Mouse (Mus musculus) liver, adult 2 months (tissue): ENCODE results near the gene Itm2a. TPM values are rescaled to one million over a fixed set of nuclear protein-coding genes. Genes with fewer than 3 reads are reported as not detected.

ENCODE experiments used
- DNase-seq: peaks from one replicate; pipeline ENCODE4 v3.0.0-alpha.2; 2011; ENCODE audit warnings: low read depth, low spot score; ENCODE audit errors: extremely low read depth
- H3K27ac ChIP-seq: fragments of 200-500 bp; replicated peaks from 2 replicates; pipeline ENCODE4 v1.5.1; 2012; ENCODE audit warnings: low read depth, mild to moderate bottlenecking, control low read depth, inconsistent platforms, low read length; ENCODE audit not compliant: insufficient read depth
- H3K27me3 ChIP-seq: fragments of 200-500 bp; 2 replicates; pipeline ENCODE4 v1.6.1; 2012; ENCODE audit warnings: mild to moderate bottlenecking, moderate library complexity, low read length, inconsistent platforms; ENCODE audit not compliant: control insufficient read depth, insufficient read depth
- H3K36me3 ChIP-seq: fragments of 200-500 bp; 2 replicates; pipeline ENCODE4 v1.6.1; 2012; ENCODE audit warnings: low read length, inconsistent platforms; ENCODE audit not compliant: control insufficient read depth, insufficient read depth
- H3K4me1 ChIP-seq: fragments of 200-500 bp; 2 replicates; pipeline ENCODE4 v1.6.1; 2011; ENCODE audit warnings: low read length; ENCODE audit not compliant: control insufficient read depth, insufficient read depth
- H3K4me3 ChIP-seq: fragments of 200-500 bp; 2 replicates; pipeline ENCODE4 v1.5.1; 2011; ENCODE audit warnings: low read depth, mild to moderate bottlenecking, control low read depth, low read length, moderate library complexity; ENCODE audit not compliant: insufficient read depth
- H3K79me2 ChIP-seq: fragments of 200-500 bp; 2 replicates; pipeline ENCODE4 v1.6.1; 2012; ENCODE audit warnings: inconsistent platforms, mild to moderate bottlenecking, low read length, moderate library complexity; ENCODE audit not compliant: control insufficient read depth, insufficient read depth
- H3K9ac ChIP-seq: fragments of 200-500 bp; 2 replicates; pipeline ENCODE4 v1.6.1; 2012; ENCODE audit warnings: low read depth, mild to moderate bottlenecking, control low read depth, inconsistent platforms, low read length
- CTCF ChIP-seq: fragments of 200-500 bp; IDR thresholded peaks from 2 replicates; pipeline ENCODE4 v1.5.1; 2011; ENCODE audit warnings: low read depth, low read length, control low read depth
- POLR2A ChIP-seq: fragments of 200-500 bp; IDR thresholded peaks from 2 replicates; pipeline ENCODE4 v1.6.1; 2011; ENCODE audit warnings: low read length, control low read depth; ENCODE audit not compliant: insufficient read depth; ENCODE audit errors: extremely low read depth
- WGBS: fragments of 180-500 bp; shearing (Covaris S2); methylation state at CpG from one replicate; pipeline ENCODE4 v1.1.7; 2018; 5-methylcytosine and 5-hydroxymethylcytosine counted together
- polyA plus RNA-seq: library from polyadenylated mRNA; depleted of rRNA; stranded (reverse); fragments of >200 nt; gene quantifications from 2 replicates; pipeline ENCODE4 v1.2.3, GENCODE M21; 2012; rRNA removed
- total RNA-seq: library from RNA; depleted of rRNA; stranded (reverse); fragments of >200 nt; gene quantifications from 2 replicates; pipeline ENCODE4 v1.2.3, GENCODE M21; 2014; rRNA removed

Itm2a gene
- 0.83 and 1.3 TPM in 2 replicates for total RNA-seq
- polyA plus RNA-seq, result 0.41 and 0.53 TPM in 2 replicates

DNA sequence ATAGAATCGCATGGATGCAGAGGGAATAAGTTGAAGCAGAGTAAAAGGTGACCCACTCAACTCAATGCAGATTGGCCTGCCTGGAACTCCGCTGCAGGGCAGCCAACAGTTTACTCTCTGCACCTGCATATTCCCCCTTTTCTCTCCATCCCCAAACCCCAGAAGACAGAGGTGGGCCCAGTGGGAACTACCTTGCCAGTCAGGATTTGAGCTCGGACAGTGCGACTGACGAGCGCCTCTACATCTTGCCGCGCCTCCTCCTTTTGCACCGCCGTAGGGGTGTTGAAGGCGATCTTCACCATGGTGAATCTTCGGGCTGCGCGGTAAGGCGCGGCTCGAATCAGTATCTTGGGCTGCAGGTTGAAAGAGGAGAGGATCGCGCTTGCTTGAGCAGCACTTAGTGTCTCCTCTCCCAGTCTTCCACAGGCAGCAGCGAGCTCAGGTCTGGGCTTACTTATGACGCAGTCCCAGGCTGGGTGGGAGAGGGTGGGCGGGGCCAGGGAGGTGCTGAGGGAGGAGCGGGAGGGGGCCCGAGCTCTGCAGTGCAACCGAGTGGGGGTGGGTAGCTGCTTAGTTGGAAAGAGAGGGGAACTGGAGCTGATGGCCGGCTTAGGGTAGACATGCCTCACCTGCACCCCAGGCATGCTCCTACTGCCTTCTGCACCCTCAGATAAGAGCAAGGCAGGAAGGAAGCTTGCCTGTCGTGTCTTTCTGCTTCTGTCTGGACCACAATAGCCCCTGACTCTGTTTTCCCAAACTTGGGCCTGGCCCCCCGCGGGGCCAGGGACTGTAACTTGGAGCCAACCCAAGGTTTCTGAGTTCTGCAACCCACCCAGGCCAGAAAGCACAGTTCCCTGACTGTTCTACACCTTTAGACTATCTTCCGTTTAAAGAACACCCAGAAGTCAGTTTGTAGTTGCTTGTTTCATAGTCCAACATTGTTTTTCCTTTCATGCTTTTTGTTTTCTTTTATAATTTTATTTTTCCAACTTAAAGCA lies at the start of gene Itm2a:
Gene Itm2a, minus strand, starts transcription at position 462 of the 998 bp plus-strand sequence.
- no peak for DNase-seq
- H3K79me2 ChIP-seq, result no peaks in the 10 kb centered on the region
- WGBS, result 3% methylated on average over 25 of the region's 30 CpGs
- H3K4me1 ChIP-seq, result 0 out of 2 replicates have a peak, but pooled peaks cover 2% of the 10 kb centered on the region
- H3K9ac ChIP-seq, result peak within 1 kb of the TSS; percentile 43; the same call in 1 of the 2 replicates
- TF ChIP-seq CTCF (no peak), POLR2A (no peak)
- no peaks in the 10 kb centered on the region for H3K36me3 ChIP-seq
- H3K27me3 ChIP-seq, result no peaks in the 10 kb centered on the region
- no peak within 1 kb of the TSS for H3K27ac ChIP-seq
- H3K4me3 ChIP-seq, result peak within 1 kb of the TSS; percentile 54

DNA sequence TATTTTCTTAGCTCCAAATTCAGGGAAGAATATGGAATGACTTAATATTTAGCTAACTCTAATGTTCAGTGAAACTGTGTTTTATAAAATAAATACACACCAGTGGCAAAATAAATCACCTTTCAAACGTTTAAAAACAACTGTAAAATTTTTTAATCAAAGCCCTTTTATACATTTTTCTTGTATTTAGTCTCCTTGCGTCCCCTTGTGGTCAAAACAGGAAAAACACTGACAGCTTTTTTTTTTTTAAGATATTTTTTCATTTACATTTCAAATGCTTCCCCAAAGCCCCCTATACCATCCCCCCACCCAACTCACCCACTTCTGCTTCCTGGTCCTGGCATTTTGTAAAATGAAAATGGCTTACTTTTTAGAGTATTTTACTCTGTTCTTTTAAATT lies 32.7 kb upstream of the Itm2a start:
- TF ChIP-seq POLR2A (no peak), CTCF (peak; percentile 25; the same call in 1 of the 2 replicates)
- H3K27ac ChIP-seq, result no peak overlapping the region
- WGBS, result 0% methylated on average over 2 of the region's 2 CpGs
- no peaks in the 10 kb centered on the region for H3K27me3 ChIP-seq
- DNase-seq, result peak; percentile 4
- no peaks in the 10 kb centered on the region for H3K4me1 ChIP-seq
- H3K79me2 ChIP-seq, result no peaks in the 10 kb centered on the region
- H3K9ac ChIP-seq, result no peak overlapping the region
- no peak overlapping the region for H3K4me3 ChIP-seq
- H3K36me3 ChIP-seq, result no peaks in the 10 kb centered on the region

DNA sequence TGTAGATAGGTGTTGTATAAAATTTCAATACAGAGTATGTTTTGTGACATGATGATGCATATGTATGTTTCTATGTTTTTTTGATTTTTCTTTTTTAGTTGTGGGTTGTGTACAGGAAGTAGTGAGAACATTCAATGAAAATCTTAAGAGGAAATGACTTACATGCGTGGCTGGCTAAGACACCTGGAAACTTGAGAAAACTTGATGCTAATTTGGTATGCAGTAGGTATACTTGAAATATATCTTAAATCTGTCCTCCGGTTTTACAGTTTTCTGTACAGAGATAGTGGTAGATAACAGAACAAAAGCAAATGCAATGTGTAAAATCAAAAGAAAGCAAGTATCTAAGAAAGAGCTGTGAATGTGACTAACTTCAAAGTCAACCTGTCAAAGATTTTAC lies 18.1 kb upstream of the Itm2a start:
- no peak overlapping the region for H3K9ac ChIP-seq
- H3K79me2 ChIP-seq, result no peaks in the 10 kb centered on the region
- H3K27me3 ChIP-seq, result no peaks in the 10 kb centered on the region
- no peak for DNase-seq
- no peak overlapping the region for H3K27ac ChIP-seq
- H3K4me3 ChIP-seq, result no peak overlapping the region
- no peaks in the 10 kb centered on the region for H3K36me3 ChIP-seq
- no peaks in the 10 kb centered on the region for H3K4me1 ChIP-seq
- 93% methylated on average over 2 of the region's 2 CpGs for WGBS
- TF ChIP-seq POLR2A, result no peak
- TF ChIP-seq CTCF, result no peak

DNA sequence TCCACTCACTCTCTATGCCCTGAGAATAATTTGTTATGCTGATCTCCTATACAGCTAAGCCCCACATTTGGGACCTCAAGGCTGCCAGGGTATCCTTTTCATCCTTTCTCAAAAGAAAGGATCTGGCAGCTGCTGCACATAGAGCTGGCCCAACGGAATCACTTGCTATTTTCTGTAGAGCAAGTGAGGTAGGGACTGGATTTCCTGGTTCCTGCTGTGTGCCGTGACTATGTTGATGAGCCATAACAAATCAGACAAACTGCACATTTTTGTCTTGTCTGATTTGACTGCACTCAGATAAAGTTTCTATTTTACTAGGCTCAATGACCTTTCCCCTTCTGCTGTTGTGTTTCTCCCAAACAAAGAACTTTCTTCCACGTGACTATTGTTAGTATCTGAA lies 14.2 kb upstream of the Itm2a start:
- Histone ChIP-seq H3K36me3 (no peaks in the 10 kb centered on the region), H3K79me2 (no peaks in the 10 kb centered on the region), H3K27ac (no peak overlapping the region), H3K4me1 (no peaks in the 10 kb centered on the region), H3K27me3 (no peaks in the 10 kb centered on the region), H3K4me3 (no peak overlapping the region), H3K9ac (no peak overlapping the region)
- no peak for DNase-seq
- 71% methylated on average over 3 of the region's 3 CpGs for WGBS
- TF ChIP-seq POLR2A (no peak), CTCF (no peak)

DNA sequence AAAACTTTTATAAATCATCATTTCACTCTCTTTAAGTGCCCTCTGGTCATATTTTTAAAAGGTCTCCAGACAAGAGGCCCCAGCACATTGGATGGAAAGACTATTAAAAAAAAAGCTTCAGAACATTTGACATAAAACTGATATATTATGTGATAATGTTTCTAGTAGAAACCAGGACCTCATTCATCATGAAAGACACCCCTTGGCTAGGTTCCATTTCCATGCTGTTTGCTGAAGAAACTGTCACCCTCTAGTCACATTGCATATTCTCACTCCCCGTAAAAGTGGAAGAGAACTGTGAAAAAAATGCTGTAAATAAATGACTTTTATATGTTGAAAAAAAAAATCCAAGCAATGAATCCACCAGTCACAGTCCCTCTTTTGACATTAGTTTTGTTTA lies 12.8 kb upstream of the Itm2a start:
- Histone ChIP-seq H3K9ac (no peak overlapping the region), H3K4me1 (no peaks in the 10 kb centered on the region), H3K4me3 (no peak overlapping the region), H3K36me3 (no peaks in the 10 kb centered on the region), H3K79me2 (no peaks in the 10 kb centered on the region), H3K27ac (no peak overlapping the region), H3K27me3 (no peaks in the 10 kb centered on the region)
- DNase-seq, result no peak
- WGBS, result 92% methylated on average over 1 of the region's 1 CpGs
- TF ChIP-seq POLR2A (no peak), CTCF (no peak)

DNA sequence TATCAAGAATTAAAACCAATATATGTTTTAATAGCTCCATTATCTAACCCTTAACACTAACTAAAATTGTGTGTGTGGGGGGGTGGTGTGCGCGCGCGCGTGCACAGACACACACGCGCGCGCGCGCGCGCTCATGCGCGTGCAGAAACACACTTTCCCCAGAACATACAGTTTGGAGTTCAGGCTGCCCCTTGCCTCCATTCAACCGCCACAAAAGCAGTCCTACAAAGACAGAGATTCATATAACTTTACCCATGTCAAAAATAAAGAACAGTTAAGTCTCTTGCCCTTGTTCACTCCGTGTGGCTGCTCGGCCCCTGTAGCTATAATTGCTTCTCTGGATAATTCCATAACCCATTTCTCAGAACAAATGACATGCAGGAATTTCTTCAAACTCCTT lies 695 bp downstream of the Itm2a start:
- no peak overlapping the region for H3K27ac ChIP-seq
- H3K4me1 ChIP-seq, result 0 out of 2 replicates have a peak, but pooled peaks cover 2% of the 10 kb centered on the region
- no peak for DNase-seq
- no peak overlapping the region for H3K9ac ChIP-seq
- no peaks in the 10 kb centered on the region for H3K79me2 ChIP-seq
- peak overlapping the region; percentile 54 for H3K4me3 ChIP-seq
- WGBS, result under 1% methylated on average over 18 of the region's 18 CpGs
- H3K36me3 ChIP-seq, result no peaks in the 10 kb centered on the region
- no peaks in the 10 kb centered on the region for H3K27me3 ChIP-seq
- no peak for TF ChIP-seq CTCF
- TF ChIP-seq POLR2A, result no peak
